Mouse (Mus musculus): ENCODE measurements around the gene Tpt1.
"Not testable (repeated sequence)": the region's sequence is repeated elsewhere in the genome, so short reads cannot be mapped to it uniquely, and the experiment has no call there.

Gene Tpt1

GRCm38 (mm10) chr14:75841758-75842157, 3.1 kb upstream of the Tpt1 start:
- DNase-seq (ENCODE audit: low read depth, low spot score): not testable (repeated sequence)

DNA sequence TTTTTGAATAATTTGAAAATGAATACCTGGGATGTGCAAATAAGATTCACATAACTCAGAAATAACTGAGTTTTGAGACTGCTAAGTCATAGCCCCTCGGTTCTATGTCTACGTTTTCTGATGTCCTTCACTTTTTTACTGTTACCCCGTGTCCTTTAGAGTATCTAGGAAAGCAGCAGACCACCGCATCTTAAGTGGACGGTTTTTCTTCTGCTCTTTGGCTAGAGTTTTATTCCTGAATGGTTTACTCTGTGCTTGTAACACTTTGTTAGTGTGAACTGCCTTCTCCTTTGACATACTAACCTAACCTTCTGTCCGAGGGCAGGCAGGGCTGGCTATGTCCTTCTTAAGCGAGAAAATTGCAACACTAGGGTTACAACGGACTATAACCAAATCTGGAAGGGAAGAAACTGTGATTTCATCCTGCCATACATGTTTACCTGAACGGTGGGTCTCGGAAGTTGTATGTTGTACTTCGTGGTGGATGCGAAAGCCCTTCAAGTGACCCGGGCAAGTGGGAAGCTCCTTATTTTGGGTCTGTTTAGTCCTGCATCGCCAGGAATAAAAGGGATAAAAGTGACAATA, 690 bp upstream of the Tpt1 start:
- no peak for DNase-seq (ENCODE audit: low read depth, low spot score)

- no peak for DNase-seq (ENCODE audit: low read depth, low spot score)
Measured at GRCm38 (mm10) chr14:75845698-75846115, 814 bp downstream of the Tpt1 start.

- DNase-seq (ENCODE audit: low read depth, low spot score): no peak
Measured at GRCm38 (mm10) chr14:75847669-75848068, 2.8 kb downstream of the Tpt1 start.

DNA sequence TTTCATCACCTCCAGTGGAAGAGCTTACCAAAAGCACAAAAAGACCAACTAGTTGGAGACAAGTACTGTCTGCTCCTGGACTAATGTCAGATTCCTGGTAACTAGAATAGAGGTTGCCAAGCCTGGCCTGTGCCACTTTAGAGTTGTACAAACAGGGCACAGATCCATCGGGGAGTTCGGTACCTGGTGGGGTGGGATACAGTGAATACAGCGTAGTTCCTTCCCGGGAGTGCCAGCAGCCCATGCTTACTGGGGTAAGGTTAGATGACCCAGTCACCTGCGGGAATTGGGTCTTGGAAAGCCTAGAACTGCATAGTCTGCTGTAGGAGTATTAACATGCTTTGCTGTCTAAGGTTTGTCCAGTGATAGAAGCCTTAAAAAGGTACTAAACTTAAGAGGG, 3.6 kb downstream of the Tpt1 start:
- DNase-seq (ENCODE audit: low read depth, low spot score): no peak

- DNase-seq (ENCODE audit: low read depth, low spot score): no peak
Measured at GRCm38 (mm10) chr14:75849236-75849635, 4.3 kb downstream of the Tpt1 start.

- no peak for DNase-seq (ENCODE audit: low read depth, low spot score)
Measured at GRCm38 (mm10) chr14:75849842-75850568, 5.1 kb downstream of the Tpt1 start.

GRCm38 (mm10) chr14:75850819-75851218, 5.9 kb downstream of the Tpt1 start:
- no peak for DNase-seq (ENCODE audit: low read depth, low spot score)

- DNase-seq (ENCODE audit: low read depth, low spot score): no peak
Measured at GRCm38 (mm10) chr14:75852016-75852415, 7.1 kb downstream of the Tpt1 start.

DNA sequence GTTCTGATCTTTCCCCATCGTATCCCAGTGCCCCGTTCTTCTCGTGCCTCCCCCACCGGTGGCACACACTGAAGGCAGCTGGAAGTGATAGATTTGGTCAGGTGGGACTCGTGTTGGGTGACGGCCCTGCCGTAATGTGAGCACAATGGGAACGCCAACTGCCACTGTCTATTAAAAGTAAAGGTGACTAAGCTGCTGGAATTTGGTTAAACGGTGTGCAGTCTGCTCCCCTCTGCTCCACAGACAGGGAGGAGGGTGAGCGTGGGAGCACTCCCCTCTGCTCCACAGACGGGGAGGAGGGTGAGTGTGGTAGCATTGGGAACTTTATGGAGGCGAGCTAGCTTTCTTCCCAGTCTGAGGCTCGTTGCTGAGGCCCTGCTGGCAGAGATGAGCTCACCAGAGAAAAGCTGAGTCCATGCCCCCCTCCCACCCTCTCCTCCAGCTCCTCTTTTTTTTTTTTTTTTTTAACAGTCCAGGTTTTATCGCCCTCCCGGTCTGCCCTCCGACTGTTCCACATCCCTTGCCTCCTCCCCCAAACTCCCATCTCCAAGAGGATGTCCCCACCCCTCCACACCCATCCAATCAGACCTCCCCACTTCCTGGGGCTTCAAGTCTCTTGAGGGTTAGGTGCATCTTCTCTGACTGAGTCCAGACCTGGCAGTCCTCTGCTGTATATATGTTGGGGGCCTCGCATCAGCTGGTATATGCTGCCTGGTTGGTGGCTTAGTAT, 10.5 kb downstream of the Tpt1 start:
- DNase-seq (ENCODE audit: low read depth, low spot score): no peak

- no peak for DNase-seq (ENCODE audit: low read depth, low spot score)
Measured at GRCm38 (mm10) chr14:75858181-75858580, 13.3 kb downstream of the Tpt1 start.

- DNase-seq (ENCODE audit: low read depth, low spot score): no peak
Measured at GRCm38 (mm10) chr14:75859619-75860018, 14.7 kb downstream of the Tpt1 start.

GRCm38 (mm10) chr14:75862701-75863100, 17.8 kb downstream of the Tpt1 start:
- DNase-seq (ENCODE audit: low read depth, low spot score): no peak

DNA sequence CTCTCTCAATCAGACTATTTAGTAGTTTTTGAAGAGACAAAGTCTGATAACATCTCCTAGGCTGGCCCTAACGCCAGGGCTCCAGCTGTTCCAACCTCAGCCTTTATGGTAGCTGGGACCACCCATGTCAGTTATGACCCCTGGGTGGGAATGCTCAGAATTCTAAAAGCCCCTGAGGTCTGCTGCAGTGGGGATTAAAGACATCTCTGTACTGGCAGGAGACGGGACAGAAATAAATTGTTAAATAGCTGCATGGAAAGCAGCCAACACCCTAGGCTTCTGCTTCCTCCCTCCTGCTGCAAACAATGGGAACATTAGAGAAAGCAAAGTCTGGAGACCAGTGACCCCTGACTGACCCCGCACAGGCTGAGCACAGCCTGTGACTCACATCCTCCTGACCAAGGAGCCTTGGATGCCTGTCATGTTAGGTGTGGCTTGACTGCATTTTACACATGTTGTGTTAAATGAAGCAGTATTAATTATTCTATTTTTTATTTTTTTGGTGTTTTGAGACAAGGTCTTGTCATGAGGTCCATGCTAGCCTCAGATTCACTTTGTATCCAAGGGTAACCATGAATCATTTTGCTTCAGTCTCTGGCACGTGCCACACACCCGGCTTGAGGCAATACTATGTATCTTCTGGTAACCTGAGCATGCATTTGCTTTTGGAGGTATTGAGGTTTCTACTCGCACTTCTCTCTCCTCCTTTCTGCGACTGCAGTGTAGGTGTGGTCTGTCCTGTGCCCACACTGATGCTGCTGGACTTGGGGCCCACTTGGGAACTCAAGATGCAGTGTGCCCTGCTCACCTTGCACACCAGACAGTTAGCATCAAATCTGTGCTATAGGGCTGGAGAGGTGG, 18.9 kb downstream of the Tpt1 start:
- peak; percentile 65 for DNase-seq (ENCODE audit: low read depth, low spot score)

- no peak for DNase-seq (ENCODE audit: low read depth, low spot score)
Measured at GRCm38 (mm10) chr14:75866706-75867333, 21.9 kb downstream of the Tpt1 start.

- not testable (repeated sequence) for DNase-seq (ENCODE audit: low read depth, low spot score)
Measured at GRCm38 (mm10) chr14:75868028-75868427, 23.1 kb downstream of the Tpt1 start.

DNA sequence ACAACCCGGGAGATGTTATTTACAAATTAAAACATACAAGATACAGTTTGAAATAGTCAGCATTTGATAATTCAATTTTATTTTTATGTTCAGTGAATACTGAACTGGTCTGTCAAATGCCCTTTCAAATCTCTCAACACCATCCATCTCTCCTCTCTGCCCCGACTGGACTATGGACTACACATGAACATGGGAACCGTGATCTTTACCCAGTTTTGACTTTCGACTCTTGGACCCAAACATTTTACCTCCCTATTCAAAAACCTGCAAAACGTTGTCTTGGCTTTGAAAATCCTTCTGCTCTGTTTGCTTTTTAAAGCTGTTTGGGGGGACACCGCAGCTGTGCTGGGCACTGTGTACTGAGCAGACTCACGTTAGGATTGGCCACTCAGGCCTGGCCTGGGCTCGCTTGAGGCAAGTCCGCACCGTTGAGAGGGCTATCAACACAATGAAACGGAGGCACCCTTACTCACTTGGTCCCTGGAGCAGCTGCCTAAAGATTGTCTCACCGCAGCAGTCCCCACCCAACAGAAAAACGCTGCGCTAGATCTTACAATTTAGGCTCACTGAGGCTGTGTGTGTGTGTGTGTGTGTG, 25.0 kb downstream of the Tpt1 start:
- no peak for DNase-seq (ENCODE audit: low read depth, low spot score)

- no peak for DNase-seq (ENCODE audit: low read depth, low spot score)
Measured at GRCm38 (mm10) chr14:75870631-75871030, 25.7 kb downstream of the Tpt1 start.

GRCm38 (mm10) chr14:75871111-75871510, 26.2 kb downstream of the Tpt1 start:
- no peak for DNase-seq (ENCODE audit: low read depth, low spot score)

DNA sequence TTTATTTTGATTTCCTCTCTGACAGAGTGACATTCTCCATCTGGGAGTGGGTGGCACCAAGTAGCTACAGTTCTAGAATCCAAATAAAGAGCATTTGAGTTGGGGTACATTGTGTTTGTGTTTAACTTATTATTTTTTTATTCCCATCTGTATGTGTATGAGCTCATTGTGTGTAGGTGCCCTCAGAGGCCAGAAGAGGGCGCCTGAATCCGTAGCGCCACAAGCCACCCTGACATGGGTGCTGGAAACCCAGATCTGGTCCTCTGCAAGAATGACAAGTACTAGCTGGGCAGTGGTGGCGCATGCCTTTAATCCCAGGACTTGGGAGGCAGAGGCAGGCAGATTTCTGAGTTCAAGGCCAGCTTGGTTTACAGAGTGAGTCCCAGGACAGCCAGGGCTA, 26.9 kb downstream of the Tpt1 start:
- no peak for DNase-seq (ENCODE audit: low read depth, low spot score)

DNA sequence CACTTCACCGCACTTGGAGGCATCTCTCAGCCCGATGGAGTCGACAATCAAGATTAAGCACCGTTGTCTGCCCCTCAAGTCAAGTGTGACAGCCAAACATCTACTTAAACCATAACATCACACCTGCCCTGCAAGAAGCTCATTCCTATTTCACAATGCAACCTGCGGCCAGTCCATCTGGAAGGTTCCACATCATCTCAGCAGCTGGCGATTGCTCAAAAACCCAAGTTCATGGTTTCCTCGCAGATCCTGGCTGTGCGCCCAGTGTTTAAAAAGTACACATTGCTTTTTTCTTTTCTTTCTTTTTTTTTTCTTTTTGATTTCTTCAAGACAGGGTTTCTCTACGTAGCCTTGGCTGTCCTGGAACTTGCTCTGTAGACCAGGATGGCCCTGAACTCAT, 28.7 kb downstream of the Tpt1 start:
- DNase-seq (ENCODE audit: low read depth, low spot score): no peak
